Mouse (Mus musculus) cerebellum, adult 11-12 months (tissue): ENCODE data around the gene Pop7.

ENCODE experiments used
- DNase-seq: peaks from one replicate; pipeline ENCODE4 v3.0.0; 2022

Gene Pop7

DNA sequence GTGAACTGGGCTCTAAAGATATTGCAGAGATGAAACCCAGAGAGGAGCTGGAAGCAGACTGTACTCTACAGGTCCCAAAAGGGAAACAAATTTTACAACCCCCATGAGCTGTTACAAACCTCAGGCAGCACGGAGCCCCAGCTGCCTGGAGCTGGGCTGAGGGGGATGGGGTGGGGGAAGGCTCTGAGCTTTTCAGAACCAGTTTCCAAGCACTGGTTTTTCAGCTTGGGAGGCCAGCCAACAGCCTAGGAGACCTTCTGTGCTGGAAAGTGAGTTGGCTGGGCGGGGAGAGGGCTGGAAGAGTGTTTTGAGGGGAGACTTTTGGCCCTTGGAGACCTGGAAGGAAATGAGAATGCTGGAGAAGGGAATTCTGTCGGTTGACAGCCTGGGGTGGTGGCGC is 10.8 kb downstream of the Pop7 start:
- no peak for DNase-seq

DNA sequence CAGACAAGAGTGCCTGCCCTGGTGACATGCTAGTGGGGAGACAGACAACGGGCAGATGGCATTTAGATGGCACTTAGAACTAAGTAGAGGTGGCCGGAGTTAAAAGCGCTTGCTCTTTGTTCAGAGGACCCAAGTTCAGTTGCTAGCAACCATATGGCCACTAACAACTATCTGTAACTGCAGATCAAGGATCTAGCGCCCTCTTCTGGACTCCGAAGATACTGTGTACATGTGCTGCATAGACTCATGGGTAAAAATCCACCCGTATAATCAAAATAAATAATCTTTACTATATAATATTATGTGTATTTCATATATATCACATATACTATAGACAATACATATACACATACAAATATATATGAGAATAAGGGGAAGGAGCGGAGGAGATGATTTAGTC is 14.7 kb downstream of the Pop7 start:
- no peak for DNase-seq

DNA sequence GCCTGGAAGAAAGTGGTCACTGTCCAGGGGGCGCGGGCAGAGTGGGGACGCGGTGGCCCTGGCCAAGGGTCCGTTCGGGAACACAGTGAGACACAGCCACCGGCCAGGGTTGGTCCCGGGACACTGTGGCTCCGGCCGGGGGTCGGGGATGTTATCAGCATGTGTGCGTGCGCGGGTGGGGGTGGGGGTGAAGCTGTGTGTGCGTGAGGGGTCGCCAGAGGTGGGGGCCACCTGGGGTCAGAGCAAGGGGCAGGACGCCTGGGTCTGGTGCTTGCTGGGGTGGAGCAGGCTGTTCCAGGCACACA is 16.5 kb downstream of the Pop7 start:
- DNase-seq: no peak

DNA sequence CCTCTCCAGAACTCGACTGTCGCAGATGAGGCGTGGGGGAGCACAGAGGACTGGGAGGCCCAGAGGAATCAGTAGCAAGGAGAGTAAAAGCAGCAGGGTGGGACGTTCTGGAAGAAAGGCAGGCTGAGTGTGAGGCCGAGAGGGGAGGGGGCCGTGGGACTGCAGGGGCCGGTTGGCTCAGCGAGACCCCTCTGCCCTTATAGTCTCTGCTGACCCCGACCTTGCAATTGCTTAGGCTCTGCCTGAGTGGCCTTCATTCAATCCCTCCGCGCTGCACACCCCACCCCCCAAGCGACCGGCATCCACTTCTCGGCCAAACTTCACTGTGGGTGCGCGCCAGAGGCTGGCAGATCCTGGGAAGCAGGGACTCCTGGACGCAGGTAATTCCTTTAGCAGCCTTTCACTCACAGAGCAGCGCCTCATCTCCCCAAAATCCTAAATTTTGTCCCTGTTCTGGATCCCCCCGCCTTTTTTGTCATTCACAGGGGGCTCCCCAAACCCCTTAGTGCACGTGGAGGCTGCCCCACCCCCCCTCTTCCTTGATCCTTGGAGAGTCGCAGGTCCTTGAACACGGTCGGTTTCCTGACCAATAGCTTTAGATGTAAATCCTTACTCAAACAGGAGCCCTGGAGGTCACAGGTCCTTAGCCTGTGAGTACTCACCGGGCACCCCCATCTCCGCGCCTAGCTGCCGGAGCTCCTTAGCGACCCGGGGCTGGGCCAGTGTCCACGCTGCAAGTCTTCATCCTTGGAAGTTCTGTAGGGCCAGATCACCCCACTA is 17.1 kb downstream of the Pop7 start:
- no peak for DNase-seq

DNA sequence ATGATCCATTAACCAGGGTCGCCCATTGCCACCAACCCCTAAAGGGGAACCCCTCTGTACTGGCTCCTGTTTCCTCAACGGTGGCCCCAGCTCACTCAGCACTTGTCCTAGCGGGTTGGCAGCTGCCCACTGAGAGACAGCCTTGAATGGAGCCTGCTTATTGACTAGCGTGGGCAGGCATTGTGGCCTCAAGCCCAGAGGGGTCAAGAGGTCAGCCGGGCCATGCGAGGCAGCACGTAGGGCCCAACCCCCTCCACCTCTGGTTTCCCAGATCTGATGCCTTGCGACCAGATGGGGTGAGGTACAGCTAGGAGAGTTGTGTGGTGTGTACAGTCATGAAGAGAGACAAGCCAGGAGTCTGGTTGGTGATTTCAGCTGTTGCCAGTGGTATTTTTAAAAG is 20.4 kb downstream of the Pop7 start:
- DNase-seq: peak; percentile 27

DNA sequence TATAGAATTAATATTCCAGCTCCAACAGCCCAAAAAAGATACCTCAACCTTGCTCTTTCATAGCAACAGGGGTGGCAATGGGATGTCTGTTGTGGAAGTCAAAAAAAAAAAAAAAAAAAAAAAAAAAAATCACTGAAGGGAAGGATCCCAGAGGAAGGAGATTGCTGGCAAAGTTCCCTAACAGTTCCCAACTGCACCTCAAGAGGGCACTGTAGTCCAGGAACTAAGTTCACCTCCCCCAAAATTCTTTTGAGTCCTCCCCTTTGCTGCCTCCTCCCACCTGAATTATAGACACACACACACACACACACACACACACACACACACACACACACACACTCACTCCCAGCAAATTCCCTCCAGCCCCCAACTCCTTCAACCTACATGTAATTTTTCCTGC is 21.2 kb downstream of the Pop7 start:
- peak; percentile 71 for DNase-seq

DNA sequence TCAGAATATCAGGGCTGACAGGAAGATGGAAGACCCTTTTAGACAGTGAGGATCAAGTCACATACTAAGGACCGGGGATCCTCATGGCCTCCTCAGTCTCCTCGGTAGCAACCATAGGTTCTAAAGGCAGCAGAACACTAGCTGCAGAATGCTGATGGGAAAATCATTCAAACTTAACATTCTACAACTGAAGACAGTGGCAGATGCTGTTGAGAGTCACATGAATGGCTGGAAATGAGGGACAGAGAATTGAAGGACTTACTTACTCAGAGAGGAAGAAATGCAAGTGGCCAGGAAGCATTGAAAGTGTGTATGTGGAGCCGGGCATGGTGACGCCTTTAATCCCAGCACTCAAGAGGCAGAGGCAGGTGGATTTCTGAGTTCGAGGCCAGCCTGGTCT is 25.4 kb downstream of the Pop7 start, which contains the start of gene Zan:
Gene Zan, minus strand, starts transcription at position 101 of the 400 bp plus-strand sequence.
- DNase-seq: no peak

DNA sequence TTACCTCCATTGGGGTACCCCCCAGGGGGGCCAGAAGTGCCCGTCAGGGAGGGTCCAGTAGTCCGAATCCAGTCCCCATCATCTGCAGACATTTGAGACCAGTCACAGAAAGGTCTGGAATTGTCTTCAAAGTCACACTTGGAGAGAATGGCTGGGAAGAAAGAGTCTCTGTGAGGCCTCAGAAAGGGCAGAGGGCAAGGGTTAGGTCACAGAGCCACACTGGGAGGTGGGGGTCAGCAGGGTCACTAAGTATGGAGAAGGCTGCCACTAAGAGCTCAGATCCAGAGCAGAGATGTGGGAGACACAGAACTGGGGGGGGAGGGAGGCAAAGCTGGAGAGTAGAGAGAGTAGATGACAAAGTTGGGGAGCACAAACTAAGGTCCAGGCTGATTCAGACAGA is 28.0 kb downstream of the Pop7 start:
- DNase-seq: no peak

DNA sequence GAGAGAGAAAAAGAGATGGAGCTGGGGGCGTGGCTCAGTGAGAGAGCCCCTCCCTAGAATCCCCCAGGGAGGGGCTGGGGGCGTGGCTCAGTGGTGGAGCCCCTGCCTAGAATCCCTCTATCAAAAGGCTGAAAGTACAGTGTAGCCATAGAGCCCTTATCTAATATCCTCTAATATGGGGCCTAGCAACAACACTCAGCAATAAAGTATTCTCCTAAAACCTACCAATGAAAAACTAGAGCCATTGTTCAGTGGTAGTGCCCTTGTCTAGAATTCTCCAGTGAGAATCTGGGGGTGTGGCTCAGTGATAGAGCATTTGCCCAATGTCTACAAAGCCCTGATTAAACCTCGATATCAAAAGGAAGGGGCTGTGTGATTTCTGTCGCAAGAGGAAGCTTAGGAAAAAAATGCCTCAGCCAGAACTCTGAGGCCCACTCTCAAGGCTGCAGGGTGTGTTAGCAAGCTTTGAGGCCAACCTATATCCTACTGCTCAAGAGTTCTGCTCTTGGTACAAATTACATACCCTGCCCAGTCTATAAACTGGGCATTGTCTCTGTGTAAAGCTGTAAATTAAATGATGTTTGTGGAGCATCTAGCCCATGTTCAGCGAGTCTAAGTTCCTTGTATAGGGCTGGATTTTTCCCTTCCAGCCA is 29.9 kb downstream of the Pop7 start:
- DNase-seq: no peak

DNA sequence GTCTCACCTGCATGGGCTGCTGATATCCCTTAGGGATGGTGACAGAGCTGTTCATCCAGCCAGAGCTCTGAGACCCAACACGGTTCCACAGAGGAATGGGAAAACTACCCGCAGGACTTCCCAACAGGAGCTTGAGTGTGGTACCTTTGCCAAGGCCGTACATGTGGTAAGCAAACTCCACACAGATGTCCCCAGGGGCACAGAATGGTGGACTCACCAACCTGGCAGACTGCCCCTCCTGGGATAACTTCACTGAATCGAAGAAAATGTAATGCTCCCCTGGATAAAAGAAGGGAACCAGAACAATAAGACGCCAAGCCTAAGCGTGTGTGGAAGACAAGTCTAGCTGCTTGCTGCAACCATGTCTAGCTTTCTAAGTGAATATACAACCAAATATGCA is 35.4 kb downstream of the Pop7 start:
- DNase-seq: no peak

DNA sequence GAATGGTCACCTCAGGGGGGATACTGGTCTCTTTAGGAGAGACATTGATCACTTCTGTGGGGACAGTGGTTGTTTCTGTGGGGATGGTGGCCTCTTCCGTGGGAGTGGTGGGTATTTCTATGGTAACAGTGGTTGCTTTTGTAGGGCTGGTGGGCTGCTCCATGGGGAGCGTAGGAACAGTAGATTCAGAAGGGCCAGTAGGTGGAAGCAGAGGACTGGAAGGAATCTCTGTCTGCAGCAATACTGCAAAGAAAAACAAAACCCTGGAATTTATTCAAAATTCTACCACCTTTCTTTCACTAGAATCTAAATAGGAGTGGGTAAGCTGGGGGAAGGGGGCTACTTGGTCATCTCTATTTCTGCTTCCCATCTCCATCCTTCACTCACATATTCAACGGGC is 37.3 kb downstream of the Pop7 start:
- no peak for DNase-seq

DNA sequence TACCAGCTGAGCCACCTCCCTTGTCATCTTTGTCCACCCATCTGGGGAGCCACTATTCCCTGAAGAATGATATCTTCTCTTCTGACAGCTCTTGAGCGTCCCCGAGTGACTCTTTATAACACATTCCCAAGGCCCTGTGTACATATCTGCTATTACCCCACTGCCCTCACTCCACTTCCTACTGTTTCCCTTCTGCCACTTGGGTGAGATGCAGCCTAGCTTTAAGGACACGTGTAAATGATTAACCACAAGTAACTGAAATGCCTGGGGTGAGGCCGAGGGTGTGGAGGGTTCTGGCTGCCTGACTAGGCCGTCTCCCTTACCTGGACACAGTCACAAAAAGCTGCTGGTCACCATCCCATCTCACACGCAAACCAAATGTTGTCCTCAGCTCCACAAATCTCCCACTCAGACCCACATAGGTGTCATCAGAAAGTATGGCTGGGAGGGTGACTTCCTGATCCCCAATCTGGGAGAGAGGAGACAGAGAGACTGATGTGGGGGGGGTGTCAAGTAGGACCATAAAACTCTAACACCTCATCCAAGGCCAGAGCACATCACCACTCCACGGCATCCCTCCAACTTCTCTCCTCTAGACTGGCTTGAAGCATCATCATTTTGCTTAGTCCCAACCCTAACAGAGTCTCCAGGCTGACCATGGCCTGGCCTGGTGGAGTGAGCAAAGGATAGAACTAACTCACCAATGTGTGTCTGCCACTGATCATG is 46.3 kb downstream of the Pop7 start:
- DNase-seq: no peak

DNA sequence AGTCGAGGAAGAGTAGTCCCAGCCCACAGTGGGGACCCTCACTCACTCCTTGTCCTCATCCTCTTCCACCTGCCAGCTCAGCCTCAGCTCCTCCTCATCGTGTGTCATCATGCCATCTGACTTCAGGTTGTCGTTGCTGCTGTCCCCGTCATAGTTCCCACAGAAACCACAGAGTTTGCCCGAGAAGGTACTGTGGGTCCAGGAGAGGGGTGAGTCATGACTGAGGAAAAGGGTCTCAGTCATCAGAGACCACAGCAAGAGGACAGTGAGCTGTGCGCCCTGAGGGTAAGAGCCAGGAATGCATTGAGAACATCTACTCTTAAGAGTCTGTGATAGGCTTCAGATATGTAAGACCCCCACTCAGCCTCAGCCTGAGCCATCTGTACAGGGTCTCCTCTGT is 47.1 kb downstream of the Pop7 start:
- DNase-seq: no peak
